Mouse (Mus musculus): ENCODE results near the gene Secisbp2l. TPM values are rescaled to one million over a fixed set of nuclear protein-coding genes. Genes with fewer than 3 reads are reported as not detected.

Secisbp2l gene
- 50.6 TPM for polyA plus RNA-seq (2015; fragmentation: Illumina TruSeq; extraction: RNeasy Lipid Tissue Mini Kit (QIAGEN cat#74804); ENCODE audit: insufficient read depth, low replicate concordance)

GRCm38 (mm10) chr2:125782719-125783109, at the start of gene Secisbp2l:
TSS of gene Secisbp2l (minus strand) at chr2:125782870.

GRCm38 (mm10) chr2:125724086-125724430, 58.6 kb downstream of the Secisbp2l start, which contains the start of gene Shc4:
TSS of gene Shc4 (minus strand) at chr2:125724148.

Other genes starting within 250 kb of the Secisbp2l start
- 8.2 TPM for gene Cep152, start 157.8 kb downstream of the Secisbp2l start, polyA plus RNA-seq (2015; fragmentation: Illumina TruSeq; extraction: RNeasy Lipid Tissue Mini Kit (QIAGEN cat#74804); ENCODE audit: insufficient read depth, low replicate concordance)
- gene Eid1, start 109.8 kb downstream of the Secisbp2l start, polyA plus RNA-seq (2015; fragmentation: Illumina TruSeq; extraction: RNeasy Lipid Tissue Mini Kit (QIAGEN cat#74804); ENCODE audit: insufficient read depth, low replicate concordance), result 104 TPM
- gene Shc4, start 58.7 kb downstream of the Secisbp2l start, polyA plus RNA-seq (2015; fragmentation: Illumina TruSeq; extraction: RNeasy Lipid Tissue Mini Kit (QIAGEN cat#74804); ENCODE audit: insufficient read depth, low replicate concordance), result 0.22 TPM
- gene Galk2, start 76.2 kb upstream of the Secisbp2l start, polyA plus RNA-seq (2015; fragmentation: Illumina TruSeq; extraction: RNeasy Lipid Tissue Mini Kit (QIAGEN cat#74804); ENCODE audit: insufficient read depth, low replicate concordance), result 28.9 TPM
- 119 TPM for gene Cops2, start 76.3 kb upstream of the Secisbp2l start, polyA plus RNA-seq (2015; fragmentation: Illumina TruSeq; extraction: RNeasy Lipid Tissue Mini Kit (QIAGEN cat#74804); ENCODE audit: insufficient read depth, low replicate concordance)

All from spleen, adult 10 weeks (tissue).